Mouse (Mus musculus): Measurements from ENCODE around the gene Mkln1.

GRCm38 (mm10) chr6:31371140-31371539 is 27.4 kb upstream of the Mkln1 start:
- TF ChIP-seq CTCF (IDR thresholded peaks at IDR 0.05) (no peak), EP300 (IDR thresholded peaks at IDR 0.05) (no peak)
